Mouse (Mus musculus) olfactory bulb, adult 2 months (tissue): ENCODE measurements around the gene Spns1.

Source experiments
- CTCF ChIP-seq: fragments of 200-500 bp; IDR thresholded peaks from 2 replicates; pipeline ENCODE4 v1.5.1; 2012; ENCODE audit warnings: low read depth, mild to moderate bottlenecking, low read length, moderate library complexity; ENCODE audit not compliant: insufficient read depth
- POLR2A ChIP-seq: fragments of 200-500 bp; IDR thresholded peaks from 2 replicates; pipeline ENCODE4 v1.6.1; 2012; ENCODE audit warnings: mild to moderate bottlenecking, low read depth, low read length, moderate library complexity; ENCODE audit not compliant: insufficient read depth

GRCm38 (mm10) chr7:126396298-126397119 is 19.3 kb upstream of the Spns1 start, which contains the start of gene Nfatc2ip:
- no peak for TF ChIP-seq CTCF
- TF ChIP-seq POLR2A, result peak; percentile 82
